Mouse (Mus musculus) left cerebral cortex, postnatal 14 days (tissue): ENCODE measurements around the gene Ccl11. TPM values are rescaled to one million over a fixed set of nuclear protein-coding genes. Genes with fewer than 3 reads are reported as not detected.

Source experiments
- DNase-seq, 2 experiments: peaks; one replicate each; pipeline ENCODE4 v3.0.0; 2021 to 2022; ENCODE audit warnings: low spot score in 2 of 2, mixed read lengths in 1 of 2
- intact Hi-C: fragments of 180-260 bp; cut with DNase I; formaldehyde crosslinking; loops from one replicate; pipeline ENCODE4 v1.15.1; 2025
- long read RNA-seq, 2 experiments: library from polyadenylated mRNA; stranded (forward); transcript quantifications; one replicate each; pipeline ENCODE4 v2.0.0; 2021
- total RNA-seq, 2 experiments: library from RNA; stranded (reverse); gene quantifications; 2 replicates each; pipeline ENCODE4 v1.2.3; 2021

Ccl11 gene
- under 1 TPM; 0.42 to 0.55 TPM for total RNA-seq
- long read RNA-seq, experiment 1 = 0 reads
- long read RNA-seq, experiment 2 = 0 reads

DNA sequence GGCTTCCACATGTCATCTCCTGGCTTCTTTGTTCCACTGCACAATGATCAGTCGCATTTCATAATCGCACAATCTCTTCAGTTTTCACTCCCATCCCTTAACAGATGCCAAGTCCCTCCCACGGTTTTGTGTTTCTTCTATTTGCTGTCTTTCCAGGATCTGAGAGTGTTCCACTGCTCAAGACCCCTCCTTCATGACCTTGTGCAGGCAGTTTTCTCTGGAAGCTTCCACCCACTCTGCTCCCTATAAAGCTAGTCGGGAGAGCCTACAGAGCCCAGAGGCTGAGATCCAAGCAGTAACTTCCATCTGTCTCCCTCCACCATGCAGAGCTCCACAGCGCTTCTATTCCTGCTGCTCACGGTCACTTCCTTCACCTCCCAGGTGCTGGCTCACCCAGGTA is at the start of gene Ccl11:
Gene Ccl11 (plus strand): TSS at position 178 of the 400 bp plus-strand sequence.
- intact Hi-C loops = no loop called here
- DNase-seq = peak; percentile 42 to 68

DNA sequence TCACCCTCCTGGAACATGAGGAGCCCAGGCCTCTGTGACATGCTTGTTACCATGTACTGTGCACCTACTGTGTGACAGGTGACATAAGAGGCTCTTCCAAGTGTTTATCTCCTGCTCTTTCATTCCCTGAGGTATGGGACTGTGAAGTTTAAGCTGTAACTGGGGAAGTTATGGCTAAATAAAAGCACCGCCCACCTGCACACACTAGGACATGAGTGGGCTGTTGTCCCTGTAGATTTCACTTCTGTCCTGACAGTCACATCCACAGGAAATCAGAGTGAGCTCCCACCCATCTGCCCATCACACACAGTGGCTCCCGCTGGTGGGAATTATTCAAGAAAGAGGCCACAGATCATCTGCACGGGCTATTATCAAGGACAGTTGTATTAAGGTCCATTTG is 47.5 kb upstream of the Ccl11 start:
- intact Hi-C loops = no loop called here
- peak; percentile 17 to 54 for DNase-seq

DNA sequence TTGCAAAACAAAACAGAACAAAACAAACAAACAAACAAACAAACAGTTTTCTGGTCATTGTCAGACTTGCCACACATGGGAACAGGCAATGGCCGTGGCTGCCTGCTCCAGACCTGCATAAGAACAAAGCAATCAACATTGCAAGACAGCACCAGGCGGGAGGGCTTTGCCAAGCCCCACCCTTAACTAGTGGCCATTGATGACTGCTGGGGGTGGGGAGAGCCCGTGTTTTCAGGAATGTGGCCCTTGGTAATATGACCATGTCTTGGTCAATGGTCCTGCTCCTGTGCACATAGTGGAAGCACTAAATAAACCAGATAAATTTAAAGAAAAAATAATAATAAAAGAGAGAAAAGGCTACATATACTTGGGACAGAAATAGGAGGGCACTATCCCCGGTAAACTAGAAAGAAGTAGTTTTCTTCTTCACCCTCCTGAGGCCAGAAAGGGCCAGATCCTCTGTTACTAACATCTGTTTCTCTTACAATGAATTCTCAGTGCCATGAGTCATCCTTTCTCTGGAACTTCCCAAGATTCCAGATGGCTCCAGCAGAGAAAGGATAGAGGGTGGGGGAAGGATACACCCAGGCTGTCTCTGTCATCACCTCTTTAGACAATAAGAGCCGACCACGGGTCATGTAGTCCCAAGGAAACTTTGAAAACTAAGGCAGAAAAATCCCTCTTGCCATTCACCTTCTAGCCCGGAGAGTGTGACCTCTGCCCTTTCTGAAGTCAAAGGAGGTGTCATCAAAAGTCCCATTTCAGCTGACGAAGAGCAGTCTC is 46.0 kb upstream of the Ccl11 start:
- DNase-seq = no peak
- intact Hi-C loops = no loop called here

DNA sequence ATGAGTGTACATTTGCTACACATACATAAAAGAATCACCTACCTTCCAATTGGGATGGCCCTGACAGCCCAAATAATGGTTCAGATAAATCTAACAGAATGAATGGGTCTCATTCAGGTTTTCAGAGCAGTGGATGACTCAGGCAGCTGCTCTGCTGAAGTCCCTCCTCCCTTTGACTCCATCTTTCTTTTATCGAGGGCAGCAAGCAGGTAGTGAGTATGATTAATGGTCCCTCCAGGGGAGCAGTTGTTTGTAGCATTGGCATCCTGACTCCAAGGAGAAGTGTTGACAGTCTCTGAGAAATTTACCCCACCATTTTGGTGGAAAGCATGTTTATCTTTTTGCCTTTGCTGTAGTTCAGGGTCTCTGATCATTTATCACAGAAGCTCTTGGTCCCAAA is 43.9 kb upstream of the Ccl11 start:
- DNase-seq = no peak
- intact Hi-C loops = no loop called here

DNA sequence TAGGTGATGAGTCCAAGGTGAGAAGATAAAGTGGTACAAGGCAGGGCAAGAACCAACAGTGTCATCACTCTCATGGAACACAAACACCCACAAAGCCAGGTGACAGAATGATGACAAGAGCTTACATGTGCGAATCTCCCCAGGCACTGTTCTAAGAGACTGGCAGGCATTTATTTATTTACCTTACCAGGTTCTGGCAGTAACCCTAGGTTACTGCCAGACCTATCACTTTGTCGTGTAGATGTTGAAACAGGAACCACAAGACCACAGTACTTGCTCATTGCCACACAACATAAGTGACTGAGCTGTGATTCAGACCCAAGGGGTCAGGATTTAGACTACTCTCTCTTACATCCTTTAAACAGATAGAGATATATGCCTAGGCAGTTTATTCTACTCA is 42.6 kb upstream of the Ccl11 start:
- intact Hi-C loops = no loop called here

DNA sequence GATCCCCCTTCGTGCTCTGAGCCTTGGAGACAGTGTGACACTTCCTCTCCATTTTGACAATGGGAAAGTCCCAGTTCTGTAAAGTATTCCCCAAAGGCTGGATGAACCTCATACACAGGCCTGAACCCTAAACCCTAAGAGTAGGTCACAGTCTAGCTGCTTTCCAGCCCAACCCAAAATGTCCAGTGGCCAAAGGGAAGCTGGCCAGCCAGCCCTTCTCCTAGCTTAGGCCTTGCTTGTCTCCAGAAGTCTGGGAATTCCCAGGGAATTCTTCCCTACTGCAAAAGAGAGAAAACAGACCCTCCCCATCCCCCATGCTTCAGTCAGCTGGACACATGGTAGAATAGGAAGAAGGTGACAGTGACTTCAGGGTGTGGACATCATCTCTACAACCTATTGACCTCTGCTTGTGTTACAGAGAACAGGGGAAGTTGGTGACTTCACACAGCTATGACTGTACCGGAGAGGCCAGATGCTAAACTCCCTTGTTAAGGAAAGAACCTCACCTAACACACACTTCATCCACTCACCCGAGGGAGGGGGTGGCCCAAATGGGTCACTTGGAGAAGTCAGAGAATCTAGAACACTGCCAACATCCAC is 41.3 kb upstream of the Ccl11 start:
- intact Hi-C loops = no loop called here
- DNase-seq = no peak

More for the DNA sequence above, 42.6 kb upstream of the Ccl11 start:
- DNase-seq = no peak

DNA sequence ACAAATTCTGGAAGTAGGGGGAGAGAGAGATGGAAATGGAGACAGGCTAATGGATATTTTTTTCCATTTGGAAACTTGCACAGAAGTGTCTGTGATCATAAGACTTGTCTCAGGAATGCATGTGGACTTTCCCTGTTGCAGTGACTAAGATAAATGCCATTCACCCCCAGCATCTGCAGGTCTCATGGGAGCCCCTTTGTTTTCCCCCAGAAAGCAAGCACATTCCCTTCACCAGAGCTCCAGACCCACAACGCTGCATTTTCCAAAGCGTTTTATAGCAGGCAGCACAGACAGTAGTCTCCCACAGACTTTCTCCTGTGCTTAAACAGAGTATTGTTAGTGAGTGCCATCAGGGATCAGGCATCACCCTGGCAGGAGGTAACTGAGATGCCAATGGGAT is 38.2 kb upstream of the Ccl11 start:
- no peak for DNase-seq
- intact Hi-C loops = no loop called here

DNA sequence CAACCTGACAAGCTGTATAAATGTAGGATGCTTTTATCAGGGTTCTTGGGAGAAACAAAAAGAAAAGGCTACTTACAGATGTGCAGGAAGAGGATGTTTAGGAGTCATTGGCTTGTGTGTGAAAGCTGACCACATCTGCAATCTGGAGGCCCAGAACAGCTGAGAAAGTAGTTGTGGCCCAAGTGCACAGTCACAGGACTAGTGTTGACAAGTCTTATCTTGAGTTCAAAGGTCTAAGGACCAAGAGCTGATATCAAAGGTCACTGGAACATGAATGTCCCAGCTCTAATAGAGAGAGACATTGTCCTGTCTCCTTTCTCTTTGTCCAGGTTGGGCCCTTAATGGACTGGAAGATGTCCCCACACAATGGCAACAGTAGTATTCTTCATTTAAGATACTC is 37.8 kb upstream of the Ccl11 start:
- intact Hi-C loops = no loop called here
- no peak for DNase-seq

DNA sequence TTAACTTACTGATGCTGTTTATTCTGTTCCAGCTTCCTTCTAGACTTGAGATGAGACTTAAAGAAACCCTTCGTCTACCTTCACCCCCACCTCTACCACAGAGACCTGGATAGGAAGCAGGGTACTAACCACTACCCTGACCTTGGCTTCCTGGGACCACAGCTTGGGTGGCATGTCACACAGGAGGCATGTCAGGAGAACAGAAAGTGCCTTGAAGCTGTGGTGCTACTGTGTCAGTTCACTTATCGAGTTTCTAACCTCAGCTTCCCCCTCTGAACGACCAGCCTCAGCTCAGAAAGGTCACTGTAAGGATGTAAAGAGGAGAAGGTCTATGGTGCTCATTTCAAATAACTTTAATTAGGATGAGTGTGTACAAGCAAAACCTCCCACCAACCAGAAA is 36.2 kb upstream of the Ccl11 start:
- DNase-seq = no peak
- intact Hi-C loops = no loop called here

DNA sequence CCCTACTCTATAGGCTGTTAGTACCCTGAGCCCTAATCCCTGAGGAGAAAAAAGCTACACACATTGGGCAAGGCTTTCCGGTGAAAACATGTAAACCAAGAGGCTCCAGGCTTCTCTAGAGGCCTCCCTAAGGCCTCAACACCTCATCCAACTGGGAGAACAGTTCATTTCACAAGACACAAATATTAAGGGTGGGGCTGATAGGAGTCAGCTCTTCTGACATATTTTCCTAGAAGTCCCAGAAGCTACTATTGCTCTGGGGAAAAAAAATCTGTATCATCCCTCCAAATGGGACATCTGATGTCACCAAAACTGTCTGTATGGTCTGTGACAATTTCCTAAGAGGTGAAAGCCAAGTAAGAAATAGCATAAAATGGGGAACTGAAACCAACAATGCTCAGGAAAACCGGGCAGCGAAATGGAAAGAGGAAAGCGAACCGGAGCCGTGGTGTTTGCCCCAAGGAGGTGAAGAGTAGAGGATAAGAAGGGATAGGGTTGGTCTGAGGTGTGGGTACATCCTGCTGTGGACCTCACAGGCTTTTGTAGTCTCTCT is 35.0 kb upstream of the Ccl11 start:
- DNase-seq = no peak
- intact Hi-C loops = no loop called here

DNA sequence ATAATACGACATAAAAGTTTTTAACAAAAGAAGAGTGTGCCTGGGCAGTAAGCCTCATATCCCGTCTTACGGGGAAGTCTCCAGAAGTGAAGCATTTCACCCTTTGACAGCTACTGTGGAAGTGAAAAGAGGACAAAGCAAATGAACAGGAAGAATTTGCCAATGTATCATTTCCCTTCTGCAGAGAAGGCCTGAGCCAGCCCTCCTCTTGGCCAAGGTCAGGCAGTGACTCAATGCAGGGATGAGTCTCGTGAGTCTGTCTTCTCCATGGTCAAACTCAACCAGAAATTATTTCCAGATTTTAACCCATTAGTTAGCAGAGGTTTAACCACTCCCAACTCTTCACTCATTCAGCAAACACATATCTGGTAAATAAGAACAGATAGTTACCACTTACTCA is 33.9 kb upstream of the Ccl11 start:
- intact Hi-C loops = no loop called here

DNA sequence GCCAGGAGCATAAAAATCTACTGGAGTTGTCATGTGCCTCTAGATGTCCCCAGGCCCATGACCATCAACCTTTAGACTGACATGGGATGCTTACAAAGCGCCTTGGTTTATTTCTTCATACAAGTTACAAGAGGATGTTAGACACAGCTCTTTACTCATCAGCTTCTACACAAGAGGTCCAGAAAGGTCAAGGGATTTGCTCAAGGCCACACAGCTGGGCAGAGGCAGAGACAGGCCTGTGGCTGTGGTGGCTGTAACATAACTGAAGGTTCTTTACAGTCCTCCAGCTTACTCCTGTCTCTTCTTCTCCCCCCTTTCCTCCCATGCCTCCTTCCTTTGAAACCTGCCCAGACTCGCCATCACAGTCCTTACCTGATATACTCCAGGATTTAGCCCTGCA is 27.5 kb upstream of the Ccl11 start:
- DNase-seq = no peak
- intact Hi-C loops = no loop called here

More for the DNA sequence above, 33.9 kb upstream of the Ccl11 start:
- no peak for DNase-seq

DNA sequence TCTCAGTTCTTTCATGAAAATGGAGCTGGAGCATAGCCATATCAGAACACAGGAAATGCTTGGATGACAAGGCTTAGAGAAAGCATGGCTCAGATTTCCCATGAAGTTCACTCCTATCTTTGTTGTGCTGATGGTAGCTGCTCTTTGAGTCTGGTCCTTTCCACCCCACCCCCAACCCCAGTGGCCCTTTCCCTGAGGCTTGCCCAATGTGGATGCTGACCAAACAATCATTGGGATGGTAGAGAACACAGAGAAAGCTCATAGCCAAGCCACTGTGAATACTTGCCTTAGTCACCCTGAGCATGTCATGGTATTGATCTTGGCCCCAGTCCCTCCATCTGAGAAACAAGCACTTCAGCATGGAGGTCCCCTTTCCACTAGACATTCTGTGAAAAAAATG is 25.5 kb upstream of the Ccl11 start:
- DNase-seq = no peak
- intact Hi-C loops = no loop called here

DNA sequence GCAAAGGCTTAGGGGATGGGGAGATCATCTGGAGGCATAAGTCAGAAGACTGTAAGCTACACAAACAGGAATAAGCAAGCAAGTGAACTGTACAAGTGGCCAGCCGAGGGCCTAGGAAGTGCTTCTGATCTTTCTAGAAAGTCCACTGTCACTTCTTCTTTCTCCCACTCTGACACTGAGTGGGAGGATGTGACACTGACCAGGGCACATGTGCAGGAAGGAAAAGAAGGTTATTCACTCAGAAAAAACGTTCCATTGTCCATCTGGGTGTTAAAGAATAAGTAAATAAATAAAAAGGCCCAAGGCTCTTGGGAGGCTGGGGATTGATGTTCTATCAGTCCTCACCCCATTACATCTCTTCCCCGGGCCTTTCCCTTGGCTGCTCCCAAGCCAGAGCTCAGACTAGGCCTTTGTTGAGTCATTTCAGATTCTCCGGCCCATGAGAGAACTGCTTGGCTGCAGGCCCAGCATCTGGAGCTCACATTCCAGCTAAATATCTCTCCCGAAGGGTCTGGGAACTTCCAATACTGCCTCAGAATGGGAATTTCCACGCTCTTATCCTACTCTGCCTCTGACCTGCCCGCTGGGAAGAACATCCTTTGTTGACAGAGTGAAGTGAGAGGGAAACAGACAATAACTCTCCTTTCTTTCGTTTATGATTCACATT is 24.8 kb upstream of the Ccl11 start:
- intact Hi-C loops = no loop called here
- peak in 1 of 2 experiments; percentile 14 for DNase-seq

DNA sequence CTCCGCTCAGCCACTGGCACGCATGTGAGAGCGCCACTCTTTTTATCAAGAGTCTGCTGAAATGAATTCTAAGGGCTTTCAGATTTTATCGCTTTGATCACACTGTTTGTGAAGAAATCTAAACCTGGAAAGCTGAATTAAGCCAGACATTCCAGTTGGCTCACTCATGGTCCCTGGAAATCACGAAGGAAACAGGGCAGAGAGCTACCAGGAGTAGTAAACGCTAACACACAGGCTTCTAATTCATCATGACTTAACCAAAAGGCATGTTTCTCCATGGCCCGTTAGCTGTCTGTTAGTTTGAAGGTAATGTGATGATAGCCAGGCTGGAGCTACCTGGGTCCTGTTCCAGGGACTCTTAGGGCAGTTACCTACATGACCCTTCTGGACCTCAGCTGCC is 23.2 kb upstream of the Ccl11 start:
- DNase-seq = no peak
- intact Hi-C loops = no loop called here

DNA sequence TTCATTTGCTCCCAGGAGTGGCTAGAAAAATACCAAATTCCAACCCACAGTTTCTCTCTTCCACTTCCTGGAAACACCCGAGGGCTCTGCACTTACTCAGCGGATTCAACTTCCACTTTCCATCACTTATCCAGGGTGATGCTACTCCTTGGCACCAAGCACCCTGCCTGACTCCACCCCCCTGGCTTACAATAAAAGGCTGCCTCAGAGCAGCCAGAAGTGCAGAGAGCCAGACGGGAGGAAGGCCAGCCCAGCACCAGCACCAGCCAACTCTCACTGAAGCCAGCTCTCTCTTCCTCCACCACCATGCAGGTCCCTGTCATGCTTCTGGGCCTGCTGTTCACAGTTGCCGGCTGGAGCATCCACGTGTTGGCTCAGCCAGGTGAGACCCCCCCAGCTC is 22.3 kb upstream of the Ccl11 start, which contains the start of gene Ccl2:
Gene Ccl2 (plus strand): TSS at position 216 of the 400 bp plus-strand sequence.
- peak; percentile 55 to 65 for DNase-seq
- intact Hi-C loops = loop anchor here (5.0 kb wide), 1 partner anchor 38 kb away; no protein-coding TSS in a partner anchor

DNA sequence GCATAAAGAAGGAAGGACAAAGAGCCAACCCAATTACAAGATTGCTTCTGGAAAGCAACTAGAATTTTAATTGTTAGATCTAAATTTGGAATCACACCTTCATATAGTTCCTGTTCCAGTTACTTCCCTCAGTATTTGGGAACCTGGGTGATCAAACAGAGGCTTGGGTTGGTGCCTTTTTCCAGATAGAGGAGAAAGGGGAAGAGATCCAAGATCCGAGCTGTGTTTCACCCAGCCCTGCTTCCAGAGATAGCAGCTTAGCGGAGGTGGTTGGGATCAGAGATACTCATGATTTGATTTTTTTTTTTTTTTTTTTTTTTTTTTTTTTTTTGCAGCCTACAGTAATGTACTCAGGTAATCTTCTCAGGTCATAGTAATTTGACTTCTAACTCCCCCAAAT is 21.8 kb upstream of the Ccl11 start:
- DNase-seq = no peak
- intact Hi-C loops = loop anchor here (5.0 kb wide), 1 partner anchor 39 kb away; no protein-coding TSS in a partner anchor

DNA sequence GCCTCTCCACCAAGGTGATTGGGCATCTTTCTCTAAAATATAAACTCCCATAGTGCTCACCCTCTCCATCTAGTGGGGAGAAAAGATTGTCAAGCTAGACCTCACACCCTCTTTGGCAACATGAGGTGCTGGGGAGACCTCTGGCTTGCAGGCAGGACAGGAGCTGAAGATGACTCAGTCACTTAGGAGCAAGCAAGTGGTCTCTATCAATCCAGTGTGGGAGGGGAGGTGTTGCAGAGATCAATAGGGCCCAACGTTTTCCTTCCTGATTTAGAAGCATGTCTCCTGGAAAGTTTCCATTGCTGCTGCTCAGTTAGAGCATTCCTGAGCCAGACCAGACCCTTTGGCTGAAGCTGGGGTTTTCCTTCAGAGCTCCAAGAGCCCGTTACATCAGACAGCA is 19.1 kb upstream of the Ccl11 start, which contains the start of gene Gm17268:
Gene Gm17268 (minus strand): TSS at position 28 of the 400 bp plus-strand sequence.
- intact Hi-C loops = loop anchor here (5.0 kb wide), 1 partner anchor 41 kb away; no protein-coding TSS in a partner anchor
- no peak for DNase-seq

DNA sequence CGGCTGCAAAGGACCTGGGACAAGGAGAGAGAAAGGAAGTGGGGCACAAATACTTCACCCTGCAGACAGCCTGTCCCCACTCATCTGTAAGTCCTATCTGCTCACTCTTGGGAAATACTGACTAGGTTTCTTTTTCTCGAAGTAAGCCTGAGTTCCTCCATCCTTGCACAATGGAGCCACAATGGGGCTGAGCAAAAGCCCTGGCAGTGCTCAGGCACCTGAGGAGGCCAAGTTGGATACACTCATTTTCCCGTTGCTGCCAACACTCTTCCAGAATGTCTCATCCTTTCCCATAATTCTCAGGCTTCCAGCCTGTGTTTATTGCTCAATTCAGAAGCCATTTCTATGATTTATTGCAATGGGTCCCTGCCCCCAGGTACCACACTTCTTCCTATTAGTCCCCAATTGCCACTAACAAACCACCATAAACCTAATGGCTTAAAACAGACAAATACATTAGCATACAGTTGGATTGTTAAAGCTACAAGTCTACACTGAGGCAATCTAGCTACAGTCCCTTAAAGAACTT is 18.4 kb upstream of the Ccl11 start:
- intact Hi-C loops = loop anchor here (5.0 kb wide), 1 partner anchor 42 kb away; no protein-coding TSS in a partner anchor

DNA sequence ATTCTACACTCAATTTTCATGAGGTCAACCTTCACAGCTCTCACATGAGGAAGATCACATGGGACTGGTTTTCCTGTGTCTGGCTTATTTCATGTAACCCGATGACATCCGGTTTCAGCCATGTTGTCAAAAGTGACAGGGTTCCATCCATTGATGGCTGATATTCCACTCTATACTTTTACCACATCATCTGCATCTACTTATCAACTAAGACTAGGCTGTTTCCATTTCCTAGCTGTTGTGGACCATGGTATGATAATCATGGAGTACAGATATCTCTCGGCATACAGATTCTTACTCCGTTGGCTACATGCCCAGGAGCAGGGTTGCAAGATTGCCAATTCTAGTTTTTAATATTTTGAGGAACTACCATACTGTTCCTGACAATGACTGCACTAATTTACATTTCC is 15.9 kb upstream of the Ccl11 start:
- intact Hi-C loops = no loop called here
- peak in 1 of 2 experiments; percentile 9 for DNase-seq

More for the DNA sequence above, 18.4 kb upstream of the Ccl11 start:
- no peak for DNase-seq
